ENCODE assay signal across 24 mouse cellular contexts in genomic region chr5:111410665-111411064, GRCm38 (mm10). TPM values are rescaled to one million over a fixed set of nuclear protein-coding genes. Genes with fewer than 3 reads are reported as not detected.
A peak's percentile ranks its signal among the peaks of the same experiment; 100 is the strongest.
DNase-seq lines count a peak whose midpoint lies in the region; ATAC-seq and TF ChIP-seq lines count a peak whose summit lies in the region.
"Had no signal": no experiment of that assay in that cellular context is flagged by ENCODE, and none has a peak within 500 bp of the region (broad histone marks: within the 10 kb centered on the region; RNA-seq: fewer than 3 reads in every experiment).

No protein-coding gene starts in this region.

- no peaks in the 10 kb centered on the region for H3K36me3 ChIP-seq in heart, embryonic 13.5 days
- H3K36me3 ChIP-seq: embryonic facial prominence, embryonic 13.5 days; embryonic facial prominence, embryonic 15.5 days; forebrain, embryonic 10.5 days; forebrain, embryonic 12.5 days had no signal

- H3K9me3 ChIP-seq in heart, embryonic 13.5 days, result no peaks in the 10 kb centered on the region
- H3K9me3 ChIP-seq: embryonic facial prominence, embryonic 13.5 days; embryonic facial prominence, embryonic 15.5 days; forebrain, embryonic 10.5 days; forebrain, embryonic 12.5 days had no signal

- no peak overlapping the region for H3K4me3 ChIP-seq in gastrocnemius, adult 2 months
- H3K4me3 ChIP-seq in heart, embryonic 13.5 days, result no peak overlapping the region
- H3K4me3 ChIP-seq: embryonic facial prominence, embryonic 13.5 days; embryonic facial prominence, embryonic 15.5 days; erythroblast, embryonic 14.5 days; forebrain, embryonic 10.5 days; forebrain, embryonic 12.5 days had no signal

- TF ChIP-seq CTCF in gastrocnemius, adult 2 months (IDR thresholded peaks at IDR 0.05), result no peak

- H3K27ac ChIP-seq in gastrocnemius, adult 2 months, result 0 out of 2 replicates have a peak overlapping the region, but pooled peaks have one; percentile 6
- H3K27ac ChIP-seq in heart, embryonic 13.5 days (replicated peaks), result no peak overlapping the region
- H3K27ac ChIP-seq: embryonic facial prominence, embryonic 13.5 days; embryonic facial prominence, embryonic 15.5 days; forebrain, embryonic 10.5 days; forebrain, embryonic 12.5 days had no signal

- H3K27me3 ChIP-seq in heart, embryonic 13.5 days (replicated peaks), result peaks cover 34% of the 10 kb centered on the region

- WGBS in heart, embryonic 13.5 days, result 47% methylated on average over 3 of the region's 3 CpGs

- H3K4me1 ChIP-seq in heart, embryonic 13.5 days, result peaks cover 48% of the 10 kb centered on the region

- intact Hi-C loops in gastrocnemius, adult 2 months (cut with DNase I), result no loop called here
- intact Hi-C loops in heart, postnatal 36 days (cut with DNase I), result loop anchor here (10.0 kb wide), 2 partner anchors 384 to 604 kb away; no protein-coding TSS in a partner anchor

- peak; percentile 72 for DNase-seq in gastrocnemius, adult 2 months
- DNase-seq in gastrocnemius, postnatal 10 days, result no peak
- DNase-seq in heart, postnatal 36 days, result no peak
- peak; percentile 42 for DNase-seq in lung, postnatal 10 days
- DNase-seq in lung, postnatal 36 days, result no peak
- DNase-seq: adrenal gland, adult 2 months; adrenal gland, postnatal 10 days; adrenal gland, postnatal 25 days; cerebellum, adult 11 months; cerebellum, adult 18-20 months; cerebellum, adult 8-10 months; cerebellum, adult 9-11 months; cerebellum, postnatal 14 days; cerebellum, postnatal 36 days; embryo, embryonic 11 days had no signal

- ATAC-seq in heart, embryonic 13.5 days (ENCODE audit: extremely low read depth, insufficient number of reproducible peaks, low FRiP score, low TSS enrichment), result no peak
- ATAC-seq: forebrain, embryonic 14.5 days had no signal

- H3K9ac ChIP-seq in heart, embryonic 13.5 days, result peak overlapping the region; percentile 59; the same call in 1 of the 2 replicates
- H3K9ac ChIP-seq: embryonic facial prominence, embryonic 13.5 days; embryonic facial prominence, embryonic 15.5 days; forebrain, embryonic 12.5 days had no signal

- no peak overlapping the region for H3K4me2 ChIP-seq in heart, embryonic 13.5 days
- H3K4me2 ChIP-seq: embryonic facial prominence, embryonic 13.5 days; embryonic facial prominence, embryonic 15.5 days; forebrain, embryonic 12.5 days had no signal

RNA-seq across cellular contexts. Expression of gene Mn1, which starts 6.5 kb away (rescaled TPM):
- total RNA-seq in gastrocnemius, adult 2 months (2021), result 10 to 100 TPM; 43.9 to 85.9 TPM
- total RNA-seq in gastrocnemius, postnatal 10 days (2021), result 10 to 100 TPM; 19.6 to 30.4 TPM
- 7.2 and 8.2 TPM in 2 replicates for polyA plus RNA-seq in heart, embryonic 13.5 days (2015; fragmentation: Nextera tagmentation; extraction: Ambion mirVana)
- total RNA-seq in heart, postnatal 36 days (2021), result 10 to 100 TPM; 15.2 to 20.2 TPM
- total RNA-seq: MEL had no signal
- polyA plus RNA-seq: C2C12 had no signal

Comparison
In these comparisons a context has a peak if more than half of its experiments do, and no peak if none do; other contexts are left out.
1. DNase-seq: peak in gastrocnemius, adult 2 months (single experiment) and lung, postnatal 10 days (single experiment); none in gastrocnemius, postnatal 10 days (single experiment), heart, postnatal 36 days (0 of 2) and lung, postnatal 36 days (single experiment).